Mouse (Mus musculus) olfactory bulb, adult 2 months (tissue): ENCODE results near the gene Cacna1c. TPM values are rescaled to one million over a fixed set of nuclear protein-coding genes. Genes with fewer than 3 reads are reported as not detected.

Source experiments
- H3K27ac ChIP-seq: fragments of 200-500 bp; 2 replicates; pipeline ENCODE4 v1.5.1; 2012; ENCODE audit warnings: low read depth, low read length; ENCODE audit not compliant: insufficient read depth
- H3K4me1 ChIP-seq: fragments of 200-500 bp; 2 replicates; pipeline ENCODE4 v1.6.1; 2012; ENCODE audit warnings: low read length; ENCODE audit not compliant: control insufficient read depth, insufficient read depth
- H3K4me3 ChIP-seq: fragments of 200-500 bp; 2 replicates; pipeline ENCODE4 v1.5.1; 2012; ENCODE audit warnings: mild to moderate bottlenecking, low read depth, low read length, moderate library complexity; ENCODE audit not compliant: insufficient read depth
- CTCF ChIP-seq: fragments of 200-500 bp; IDR thresholded peaks from 2 replicates; pipeline ENCODE4 v1.5.1; 2012; ENCODE audit warnings: low read depth, mild to moderate bottlenecking, low read length, moderate library complexity; ENCODE audit not compliant: insufficient read depth
- POLR2A ChIP-seq: fragments of 200-500 bp; IDR thresholded peaks from 2 replicates; pipeline ENCODE4 v1.6.1; 2012; ENCODE audit warnings: mild to moderate bottlenecking, low read depth, low read length, moderate library complexity; ENCODE audit not compliant: insufficient read depth
- WGBS: fragments of 180-500 bp; shearing (Covaris S2); methylation state at CpG from one replicate; pipeline ENCODE4 v1.1.7; 2018; 5-methylcytosine and 5-hydroxymethylcytosine counted together
- polyA plus RNA-seq: library from polyadenylated mRNA; stranded (reverse); fragments of >200 nt; gene quantifications from 2 replicates; pipeline ENCODE4 v1.2.4, GENCODE M21; 2012; ENCODE audit warnings: low replicate concordance; ENCODE audit not compliant: missing spikeins, insufficient read depth, insufficient read length

The Cacna1c gene
- polyA plus RNA-seq, 1 experiment, result 35.8 TPM

DNA sequence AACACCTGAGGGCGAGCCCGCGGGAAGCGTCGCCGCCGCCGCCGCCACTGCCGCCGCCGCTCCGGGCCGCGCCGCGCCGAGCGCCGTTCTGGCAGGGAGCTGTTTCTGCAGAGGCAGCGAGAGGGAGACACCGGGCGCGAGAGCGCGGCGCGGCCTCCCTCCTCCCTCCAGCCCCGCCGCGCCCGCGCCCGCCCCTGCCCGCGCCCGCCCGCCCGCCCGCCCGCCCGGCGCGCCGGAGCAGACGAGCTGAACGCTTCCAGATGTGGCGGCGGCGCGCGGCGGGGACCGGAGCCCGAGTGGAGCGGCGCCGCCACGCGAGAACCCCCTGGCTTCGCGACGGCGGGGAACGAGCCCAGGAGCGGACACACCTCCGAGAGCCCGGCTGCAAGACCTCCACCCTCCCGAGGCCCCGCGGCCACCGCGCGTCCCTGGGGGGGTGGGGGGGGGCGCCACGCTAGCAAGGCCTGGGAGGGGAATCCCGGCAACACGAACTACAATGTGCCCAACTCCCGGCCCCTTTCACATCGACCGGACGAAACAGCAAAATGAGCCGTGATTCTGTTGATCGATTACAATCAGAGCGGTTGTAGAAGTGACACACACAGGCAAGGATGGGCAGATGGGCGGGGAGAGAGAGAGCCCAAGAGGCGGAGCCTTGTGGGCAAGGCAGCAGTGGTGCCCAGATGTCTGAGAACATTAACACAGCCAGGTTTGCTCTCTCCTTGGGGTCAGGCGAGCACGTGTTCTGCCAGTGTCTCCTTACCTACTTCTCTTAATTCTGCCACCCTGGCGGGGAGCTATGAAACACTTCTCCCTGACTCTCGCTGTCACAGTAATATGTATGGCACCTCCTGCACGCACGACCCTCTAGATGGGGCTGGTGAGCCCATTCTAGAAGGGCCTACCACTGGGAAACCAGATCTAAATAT lies 87.5 kb downstream of the Cacna1c start:
- peak overlapping the region; percentile 88 for H3K4me3 ChIP-seq
- H3K27ac ChIP-seq, result peak overlapping the region; percentile 79
- TF ChIP-seq CTCF, result peak; percentile 55
- TF ChIP-seq POLR2A, result peak; percentile 23; the same call in 1 of the 2 replicates
- peaks cover 14% of the 10 kb centered on the region for H3K4me1 ChIP-seq
- under 1% methylated on average over 84 of the region's 93 CpGs for WGBS

- Histone ChIP-seq H3K4me1 (peaks cover 15% of the 10 kb centered on the region), H3K27ac (peak overlapping the region; percentile 79), H3K4me3 (peak overlapping the region; percentile 88)
- under 1% methylated on average over 58 of the region's 58 CpGs for WGBS
- TF ChIP-seq CTCF (no peak), POLR2A (no peak)
Measured at GRCm38 (mm10) chr6:119107856-119108465, 88.3 kb downstream of the Cacna1c start.

GRCm38 (mm10) chr6:119107140-119107855 lies 88.9 kb downstream of the Cacna1c start:
- TF ChIP-seq CTCF (no peak), POLR2A (no peak)
- peaks cover 19% of the 10 kb centered on the region for H3K4me1 ChIP-seq
- WGBS, result under 1% methylated on average over 69 of the region's 69 CpGs
- H3K4me3 ChIP-seq, result peak overlapping the region; percentile 88
- peak overlapping the region; percentile 79 for H3K27ac ChIP-seq

DNA sequence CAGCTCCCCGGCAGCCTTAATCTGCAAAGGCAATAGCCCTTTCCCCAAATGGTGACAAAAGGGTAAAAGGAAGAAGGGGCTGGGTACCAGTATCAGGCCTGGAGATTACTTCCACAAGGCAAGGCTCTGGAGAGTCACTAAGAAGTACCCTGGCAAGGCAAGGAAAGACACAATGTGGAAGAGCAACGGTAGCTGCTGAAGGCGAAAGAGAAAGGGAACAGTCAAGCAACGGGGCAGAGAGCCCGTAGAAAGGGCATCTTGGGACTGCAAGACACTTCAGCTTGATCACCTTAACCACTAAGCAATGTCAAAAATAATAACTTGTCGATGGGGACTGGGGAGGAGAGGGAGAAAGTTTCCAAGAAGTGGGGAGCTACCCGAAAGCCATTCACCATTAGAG lies 89.5 kb downstream of the Cacna1c start:
- H3K4me1 ChIP-seq, result peaks cover 19% of the 10 kb centered on the region
- WGBS, result 12% methylated on average over 7 of the region's 7 CpGs
- H3K4me3 ChIP-seq, result peak overlapping the region; percentile 88
- TF ChIP-seq CTCF (no peak), POLR2A (no peak)
- H3K27ac ChIP-seq, result peak overlapping the region; percentile 79

GRCm38 (mm10) chr6:119105651-119106595 lies 90.3 kb downstream of the Cacna1c start:
- H3K27ac ChIP-seq, result peak overlapping the region; percentile 79
- no peak for TF ChIP-seq POLR2A
- no peak for TF ChIP-seq CTCF
- WGBS, result 10% methylated on average over 11 of the region's 11 CpGs
- H3K4me3 ChIP-seq, result peak overlapping the region; percentile 88
- H3K4me1 ChIP-seq, result peaks cover 19% of the 10 kb centered on the region

DNA sequence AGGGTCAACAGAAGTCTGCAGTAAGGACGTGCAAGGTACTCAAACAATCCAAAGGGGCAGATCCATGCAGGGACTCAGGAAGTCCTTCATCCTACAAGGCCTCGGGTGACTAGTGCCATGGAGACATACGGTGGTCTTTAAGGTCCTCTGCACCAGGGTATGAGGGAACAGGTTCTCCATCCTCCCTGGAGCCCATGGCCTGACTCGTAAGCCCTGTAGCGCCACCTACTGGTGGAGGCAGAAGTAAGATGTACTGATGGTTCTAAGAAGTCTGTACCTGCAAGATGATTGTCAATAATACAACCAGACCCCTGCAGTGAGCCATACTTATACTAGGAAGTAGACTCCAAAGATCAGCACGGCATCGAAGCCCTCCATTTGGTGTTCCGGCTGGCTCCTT lies 92.0 kb downstream of the Cacna1c start:
- H3K4me3 ChIP-seq, result peak overlapping the region; percentile 37
- TF ChIP-seq POLR2A (no peak), CTCF (peak; percentile 36; the same call in 1 of the 2 replicates)
- H3K27ac ChIP-seq, result peak overlapping the region; percentile 19
- peaks cover 12% of the 10 kb centered on the region for H3K4me1 ChIP-seq
- 21% methylated on average over 8 of the region's 8 CpGs for WGBS

DNA sequence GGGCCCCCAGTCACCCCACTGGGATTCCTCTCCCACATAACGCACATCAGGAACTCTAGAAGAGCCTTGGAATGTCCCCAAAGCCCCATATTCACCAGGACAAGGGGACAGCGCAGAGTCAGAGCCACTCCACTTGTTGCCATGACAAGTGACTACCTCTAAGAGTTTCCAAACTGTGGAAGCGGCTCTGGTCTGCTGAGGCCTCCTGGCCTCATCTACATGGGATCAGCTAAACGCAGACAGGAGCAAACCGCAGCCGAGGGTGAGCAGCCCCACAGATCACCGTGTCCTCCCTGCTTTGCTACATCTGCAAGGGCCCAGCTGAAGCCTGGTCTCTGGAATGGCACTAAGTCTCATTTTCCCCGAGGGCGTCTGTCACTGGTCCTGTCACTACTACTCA lies 93.3 kb downstream of the Cacna1c start:
- Histone ChIP-seq H3K4me1 (peaks cover 15% of the 10 kb centered on the region), H3K4me3 (peak overlapping the region; percentile 31), H3K27ac (no peak overlapping the region)
- 50% methylated on average over 9 of the region's 9 CpGs for WGBS
- TF ChIP-seq CTCF (no peak), POLR2A (no peak)

DNA sequence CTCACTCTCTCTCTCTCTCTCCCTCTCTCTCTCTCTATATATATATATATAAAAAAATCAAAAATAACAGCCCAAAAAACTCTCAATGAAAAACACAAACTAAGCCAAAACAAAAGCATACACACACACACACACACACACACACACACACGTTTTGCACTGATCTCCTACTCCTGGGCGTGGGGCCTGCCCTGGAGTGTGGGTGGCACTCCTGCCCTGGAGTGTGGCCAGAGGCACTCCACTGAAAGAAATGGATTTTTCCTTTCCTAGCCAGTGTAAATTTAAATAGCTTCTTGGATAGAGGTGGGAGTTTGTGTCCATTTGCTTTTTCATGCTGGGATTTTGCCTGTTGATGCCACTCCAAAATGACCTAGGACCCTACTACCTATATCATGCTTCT lies 96.9 kb downstream of the Cacna1c start:
- 58% methylated on average over 2 of the region's 2 CpGs for WGBS
- Histone ChIP-seq H3K4me3 (no peak overlapping the region), H3K4me1 (peaks cover 31% of the 10 kb centered on the region)

More for the DNA sequence above, 96.9 kb downstream of the Cacna1c start:
- TF ChIP-seq CTCF (no peak), POLR2A (no peak)
- H3K27ac ChIP-seq, result no peak overlapping the region
